Mouse (Mus musculus): Measurements from ENCODE around the gene Plk5.

- no peak for TF ChIP-seq POLR2A (IDR thresholded peaks at IDR 0.05; ENCODE audit: extremely low read depth, insufficient read depth, low read length)
- no peak for TF ChIP-seq CTCF (IDR thresholded peaks at IDR 0.05; ENCODE audit: low read depth, low read length)
Observed at GRCm38 (mm10) chr10:80344131-80344661, 12.1 kb upstream of the Plk5 start.
